Mouse (Mus musculus): ENCODE results near the gene Src. TPM values are rescaled to one million over a fixed set of nuclear protein-coding genes. Genes with fewer than 3 reads are reported as not detected.
"Not testable (repeated sequence)": the region's sequence is repeated elsewhere in the genome, so short reads cannot be mapped to it uniquely, and the experiment has no call there.

The Src gene
- polyA plus RNA-seq, 3 experiments from 2014 or later: 0.43 to 2.1 (median 1.0) TPM

GRCm38 (mm10) chr2:157479858-157480568 is 61.8 kb downstream of the Src start:
- ATAC-seq: no peak

- no peak for ATAC-seq
Measured at GRCm38 (mm10) chr2:157482729-157483128, 64.5 kb downstream of the Src start.

GRCm38 (mm10) chr2:157486559-157486958 is 68.3 kb downstream of the Src start:
- not testable (repeated sequence) for ATAC-seq

GRCm38 (mm10) chr2:157486981-157487656 is 68.9 kb downstream of the Src start:
- no peak for ATAC-seq

GRCm38 (mm10) chr2:157487733-157488175 is 69.5 kb downstream of the Src start:
- no peak for ATAC-seq

- no peak for ATAC-seq
Measured at GRCm38 (mm10) chr2:157493240-157493639, 75.0 kb downstream of the Src start.

GRCm38 (mm10) chr2:157498529-157498928 is 80.3 kb downstream of the Src start:
- ATAC-seq: no peak

- no peak for ATAC-seq
Measured at GRCm38 (mm10) chr2:157500364-157500763, 82.1 kb downstream of the Src start.

- no peak for ATAC-seq
Measured at GRCm38 (mm10) chr2:157501324-157501723, 83.1 kb downstream of the Src start.

GRCm38 (mm10) chr2:157506779-157507178 is 88.5 kb downstream of the Src start:
- ATAC-seq: no peak

- no peak for ATAC-seq
Measured at GRCm38 (mm10) chr2:157509182-157509581, 90.9 kb downstream of the Src start.

- ATAC-seq: no peak
Measured at GRCm38 (mm10) chr2:157510031-157510430, 91.8 kb downstream of the Src start.

GRCm38 (mm10) chr2:157512859-157513258 is 94.6 kb downstream of the Src start:
- no peak for ATAC-seq

GRCm38 (mm10) chr2:157513737-157514208 is 95.5 kb downstream of the Src start:
- no peak for ATAC-seq

- no peak for ATAC-seq
Measured at GRCm38 (mm10) chr2:157514353-157514752, 96.1 kb downstream of the Src start.

GRCm38 (mm10) chr2:157517526-157517925 is 99.3 kb downstream of the Src start:
- no peak for ATAC-seq

GRCm38 (mm10) chr2:157518451-157518850 is 100.2 kb downstream of the Src start:
- ATAC-seq: no peak

GRCm38 (mm10) chr2:157519452-157519851 is 101.2 kb downstream of the Src start:
- ATAC-seq: no peak

GRCm38 (mm10) chr2:157520496-157520895 is 102.3 kb downstream of the Src start:
- no peak for ATAC-seq

Other genes starting within 250 kb of the Src start
- 10 to 100 TPM; 18.6 to 30.7 (median 21.8) TPM for gene Rbl1, start 213.9 kb upstream of the Src start, polyA plus RNA-seq (2017; shearing (Covaris generic))
- gene Rpn2, start 139.4 kb upstream of the Src start, polyA plus RNA-seq (2017; shearing (Covaris generic)): 100 to 1,000 TPM; 197 to 242 (median 205) TPM
- under 1 TPM in 1 of 3 experiments, not detected in 2; 0.09 TPM for gene Mroh8, start 138.9 kb upstream of the Src start, polyA plus RNA-seq (2017; shearing (Covaris generic))
- not detected for gene Ghrh, start 70.9 kb upstream of the Src start, polyA plus RNA-seq (2017; shearing (Covaris generic))
- 10 to 100 TPM; 41.4 to 46.8 (median 44.1) TPM for gene Manbal, start 50.9 kb upstream of the Src start, polyA plus RNA-seq (2017; shearing (Covaris generic))
- under 1 TPM in 1 of 3 experiments, not detected in 2; 0.67 TPM for gene Nnat, start 141.6 kb downstream of the Src start, polyA plus RNA-seq (2017; shearing (Covaris generic))
- 10 to 100 TPM; 13.9 to 21.2 (median 15.1) TPM for gene Blcap, start 152.8 kb downstream of the Src start, polyA plus RNA-seq (2017; shearing (Covaris generic))